Mouse (Mus musculus) brain, adult 2 months (tissue): ENCODE measurements at regions not wholly inside any gene's neighbourhood (a gene's known extent, or its start where the extent isn't known, plus 50 kb on each side); places are given as distances from the start of the nearest gene placed in this dataset.

ENCODE experiments used
- DNase-seq: peaks from one replicate; pipeline ENCODE4 v3.0.0; 2011; ENCODE audit warnings: low read depth, low spot score

DNA sequence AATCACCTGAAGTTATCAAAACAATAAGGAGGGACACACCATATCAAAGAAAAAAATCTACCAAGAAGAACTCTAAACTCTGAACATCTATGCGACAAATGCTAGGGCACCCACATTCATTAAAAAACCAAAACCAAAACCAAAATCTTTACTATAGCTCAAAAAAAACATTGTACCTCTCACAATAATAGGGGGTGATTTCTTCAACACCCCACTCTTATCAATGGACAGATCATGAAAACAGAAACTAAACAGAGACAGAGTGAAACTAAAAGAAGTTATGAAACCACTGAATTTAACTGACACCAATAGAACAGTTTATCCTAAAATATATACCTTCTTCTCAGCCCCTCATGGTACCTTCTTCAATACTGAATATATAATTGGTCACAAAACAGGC, 1314.5 kb upstream of the Gm7489 start:
- DNase-seq, result no peak

DNA sequence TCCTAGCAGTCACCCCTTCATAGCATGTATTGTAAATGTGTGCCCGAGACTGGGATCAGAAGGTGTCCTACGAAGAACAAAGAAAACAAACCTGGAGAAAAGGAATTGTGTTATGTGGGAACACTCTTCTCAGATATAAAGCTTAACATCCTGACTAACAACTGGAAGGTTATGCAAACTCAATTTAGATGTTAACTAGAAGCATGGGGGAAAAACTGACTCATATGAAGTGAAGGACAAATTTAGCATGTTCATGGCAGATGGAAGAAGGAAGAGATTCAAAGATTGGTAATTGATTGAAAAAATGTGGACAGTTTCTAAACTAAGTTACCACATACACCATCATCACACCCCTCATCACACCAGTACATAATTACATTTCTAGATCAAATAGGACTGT, 1307.1 kb upstream of the Gm7489 start:
- DNase-seq, result peak; percentile 24

DNA sequence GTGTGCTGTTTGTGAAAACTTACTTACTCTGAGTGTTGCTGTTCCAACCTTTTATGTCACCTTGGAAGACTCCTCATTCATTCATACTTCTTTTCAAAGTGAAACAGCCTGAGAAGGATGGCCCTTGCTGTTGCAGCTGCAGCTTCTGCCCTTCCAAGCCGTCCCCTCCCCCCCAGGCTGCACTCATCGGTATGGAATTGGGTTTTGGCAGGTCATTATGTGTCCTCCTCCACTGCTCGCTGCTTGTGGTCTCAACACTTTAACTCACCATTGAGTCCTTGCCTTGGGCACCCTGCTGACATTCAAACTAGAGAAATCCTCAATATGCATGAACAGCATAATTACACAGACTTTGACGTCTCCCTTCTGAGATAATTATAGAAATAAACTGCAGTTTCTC, 1295.3 kb upstream of the Gm7489 start:
- peak; percentile 2 for DNase-seq

DNA sequence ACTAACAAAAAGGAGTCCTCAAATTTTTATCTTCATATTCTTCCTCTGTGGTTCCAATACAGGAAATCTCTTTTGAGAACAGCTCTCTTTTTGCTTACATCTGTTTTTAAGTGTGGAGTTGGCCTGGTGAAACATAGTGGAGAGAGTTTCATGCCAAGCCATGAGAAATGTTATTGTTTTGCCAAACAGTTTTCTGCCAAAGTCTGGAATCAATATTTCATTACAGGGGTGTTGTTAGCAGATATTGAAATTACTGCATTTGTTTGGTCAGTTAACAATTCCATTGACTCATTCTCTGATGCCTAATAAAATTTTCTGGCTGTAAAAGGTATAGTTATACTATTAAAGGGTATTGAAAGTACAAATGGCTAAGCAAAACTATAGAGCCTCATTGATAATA, 1285.2 kb upstream of the Gm7489 start:
- no peak for DNase-seq

DNA sequence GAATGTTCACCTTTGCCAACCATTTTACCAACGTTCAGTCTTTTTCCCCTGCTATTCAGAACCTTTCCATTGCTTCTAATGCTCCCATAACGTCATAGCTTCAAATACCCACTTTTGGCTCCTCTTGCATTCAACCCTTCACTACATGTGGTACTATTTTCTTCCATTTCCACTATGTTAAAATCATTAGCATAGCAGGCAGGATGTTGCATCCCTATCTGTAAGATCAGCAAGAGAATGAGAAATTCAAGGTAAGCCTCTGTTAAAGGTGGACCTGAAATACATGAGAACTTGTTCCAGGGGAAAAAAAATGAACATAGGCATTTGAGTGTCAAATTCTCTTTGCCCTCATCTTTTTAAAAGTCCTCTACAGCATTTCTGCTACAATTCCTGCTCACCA, 1284.7 kb upstream of the Gm7489 start:
- DNase-seq, result no peak

DNA sequence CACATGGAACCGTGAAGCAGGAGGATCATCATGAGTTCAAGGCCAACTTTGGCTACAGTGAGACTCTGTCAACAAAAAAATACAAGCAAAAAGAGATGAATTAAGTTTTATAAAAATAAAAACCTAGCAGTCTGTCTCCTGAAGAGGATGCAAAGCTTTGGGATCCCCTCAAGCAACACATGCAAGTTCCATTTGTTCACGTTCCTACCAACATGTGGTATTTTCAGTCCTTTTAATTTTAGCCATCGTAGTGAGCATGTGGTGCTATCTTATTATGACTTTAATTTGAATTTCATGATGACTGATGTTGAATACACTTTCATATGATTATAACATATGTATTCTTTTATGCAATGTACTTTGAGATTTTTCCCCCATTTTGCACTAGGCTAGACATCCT, 1244.9 kb upstream of the Gm7489 start:
- peak; percentile 16 for DNase-seq

DNA sequence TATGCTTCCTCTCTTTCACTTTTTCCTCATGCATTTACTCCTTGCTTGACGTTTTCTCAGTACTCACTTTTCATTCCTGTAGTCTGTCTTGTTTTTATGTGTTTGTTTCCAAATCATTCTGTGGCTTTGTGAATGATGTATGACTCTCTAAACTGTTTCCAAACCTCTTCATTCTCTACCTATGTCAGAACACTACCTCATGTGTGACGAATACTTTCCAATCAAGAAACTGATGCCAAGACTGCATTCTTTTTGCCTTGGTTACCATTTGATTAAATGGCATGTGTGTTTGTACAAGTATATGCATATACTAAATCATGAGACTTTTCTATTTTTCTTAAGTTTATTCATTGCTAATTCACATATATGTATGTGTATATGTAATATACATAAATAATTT, 1238.7 kb upstream of the Gm7489 start:
- no peak for DNase-seq

DNA sequence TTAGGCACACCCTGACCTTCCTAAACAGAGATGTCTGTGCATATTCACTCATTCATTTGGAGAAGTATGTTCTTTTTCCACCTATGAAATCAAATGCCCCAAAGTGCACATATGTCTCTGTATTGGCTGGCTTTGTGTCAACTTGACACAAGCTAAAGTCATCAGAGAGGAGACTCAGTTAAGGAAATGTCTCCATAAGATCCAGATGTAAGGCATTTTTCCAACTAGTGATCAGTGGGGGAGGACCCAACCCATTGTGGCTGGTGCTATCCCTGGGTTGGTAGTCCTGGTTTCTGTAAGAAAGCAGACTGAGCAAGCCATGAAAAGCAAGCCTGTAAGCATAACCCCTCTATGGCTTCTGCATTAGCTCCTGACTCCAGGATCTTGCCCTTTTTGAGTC, 1226.8 kb upstream of the Gm7489 start:
- no peak for DNase-seq
